Mouse (Mus musculus) embryonic facial prominence, embryonic 14.5 days (tissue): ENCODE data around the gene Gabpb2. TPM values are rescaled to one million over a fixed set of nuclear protein-coding genes. Genes with fewer than 3 reads are reported as not detected.

Experiments
- ATAC-seq: fragments of 200-750 bp; cut with Nextera tagmentation; 2 replicates; pipeline ENCODE4 v1.8.0; 2017; ENCODE audit warnings: low read depth, moderate number of reproducible peaks, moderate TSS enrichment
- DNase-seq: peaks from one replicate; pipeline ENCODE4 v3.0.0-alpha.2; 2015; ENCODE audit warnings: low spot score
- H3K27ac ChIP-seq: fragments of 300-500 bp; sonication (generic); replicated peaks from 2 replicates; pipeline ENCODE4 v1.5.1; 2014; ENCODE audit warnings: low read depth, mild to moderate bottlenecking, low read length, moderate library complexity
- H3K27me3 ChIP-seq: fragments of 300-500 bp; sonication (generic); replicated peaks from 2 replicates; pipeline ENCODE4 v1.6.1; 2014; ENCODE audit warnings: low read length; ENCODE audit not compliant: control insufficient read depth, insufficient read depth
- H3K36me3 ChIP-seq: fragments of 300-500 bp; sonication (generic); 2 replicates; pipeline ENCODE4 v1.6.1; 2014; ENCODE audit warnings: low read length, mixed read lengths; ENCODE audit not compliant: control insufficient read depth, insufficient read depth
- H3K4me1 ChIP-seq: fragments of 300-500 bp; sonication (generic); 2 replicates; pipeline ENCODE4 v1.6.1; 2014; ENCODE audit warnings: antibody characterized with exemption, low read length; ENCODE audit not compliant: control insufficient read depth, insufficient read depth
- H3K4me2 ChIP-seq: fragments of 300-500 bp; sonication (generic); 2 replicates; pipeline ENCODE4 v1.6.1; 2014; ENCODE audit warnings: low read depth, mild to moderate bottlenecking, low read length, moderate library complexity, mixed read lengths
- H3K4me3 ChIP-seq: fragments of 300-500 bp; sonication (generic); 2 replicates; pipeline ENCODE4 v1.5.1; 2014; ENCODE audit warnings: low read depth, mild to moderate bottlenecking, low read length
- H3K9ac ChIP-seq: fragments of 300-500 bp; sonication (generic); 2 replicates; pipeline ENCODE4 v1.6.1; 2014; ENCODE audit warnings: low read depth, mild to moderate bottlenecking, low read length, moderate library complexity, mixed read lengths
- H3K9me3 ChIP-seq: fragments of 300-500 bp; sonication (generic); 2 replicates; pipeline ENCODE4 v1.6.1; 2016; ENCODE audit warnings: low read length; ENCODE audit not compliant: control insufficient read depth
- WGBS: fragments of 180-500 bp; shearing (Covaris S2); extraction: QIAGEN DNeasy Blood & Tissue Kit; methylation state at CpG from one replicate; pipeline ENCODE4 v1.1.7; 2014; 5-methylcytosine and 5-hydroxymethylcytosine counted together
- polyA plus RNA-seq: library from polyadenylated mRNA; unstranded; fragments of >200 nt; fragmentation: Nextera tagmentation; extraction: Ambion mirVana; gene quantifications from 2 replicates; pipeline ENCODE4 v1.2.1, GENCODE M21; 2014

Gene Gabpb2
- polyA plus RNA-seq, 1 experiment from 2014 or later: 7.8 TPM

GRCm38 (mm10) chr3:95173256-95173949, 44.3 kb downstream of the Gabpb2 start:
- H3K9ac ChIP-seq: peak overlapping the region; percentile 53
- H3K27ac ChIP-seq: no peak overlapping the region
- H3K4me1 ChIP-seq: peaks cover 13% of the 10 kb centered on the region
- peaks cover 43% of the 10 kb centered on the region for H3K27me3 ChIP-seq
- no peaks in the 10 kb centered on the region for H3K9me3 ChIP-seq
- DNase-seq (peak; percentile 41), ATAC-seq (peak; percentile 48)
- peaks cover 51% of the 10 kb centered on the region for H3K36me3 ChIP-seq
- peak overlapping the region; percentile 27 for H3K4me3 ChIP-seq
- 15% methylated on average over 51 of the region's 58 CpGs for WGBS
- H3K4me2 ChIP-seq: peak overlapping the region; percentile 43

GRCm38 (mm10) chr3:95172526-95173255, 45.0 kb downstream of the Gabpb2 start:
- ATAC-seq: 0 out of 2 replicates have a peak, but pooled peaks have one; percentile 3
- Histone ChIP-seq H3K36me3 (peaks cover 58% of the 10 kb centered on the region), H3K27ac (no peak overlapping the region), H3K9ac (peak overlapping the region; percentile 53), H3K4me3 (peak overlapping the region; percentile 27; the same call in 1 of the 2 replicates), H3K27me3 (peaks cover 43% of the 10 kb centered on the region), H3K4me1 (peaks cover 13% of the 10 kb centered on the region), H3K9me3 (no peaks in the 10 kb centered on the region), H3K4me2 (peak overlapping the region; percentile 43)
- no peak for DNase-seq
- WGBS: 24% methylated on average over 34 of the region's 84 CpGs

- peaks cover 73% of the 10 kb centered on the region for H3K36me3 ChIP-seq
- no peaks in the 10 kb centered on the region for H3K9me3 ChIP-seq
- DNase-seq: no peak
- no peak for ATAC-seq
- WGBS: 68% methylated on average over 6 of the region's 6 CpGs
- H3K4me1 ChIP-seq: peaks cover 13% of the 10 kb centered on the region
- H3K4me3 ChIP-seq: no peak overlapping the region
- H3K9ac ChIP-seq: no peak overlapping the region
- no peak overlapping the region for H3K27ac ChIP-seq
- H3K4me2 ChIP-seq: no peak overlapping the region
- peaks cover 43% of the 10 kb centered on the region for H3K27me3 ChIP-seq
Measured at GRCm38 (mm10) chr3:95171105-95171504, 46.6 kb downstream of the Gabpb2 start.

- Histone ChIP-seq H3K27me3 (peaks cover 43% of the 10 kb centered on the region), H3K9ac (no peak overlapping the region), H3K27ac (no peak overlapping the region), H3K4me2 (no peak overlapping the region), H3K9me3 (no peaks in the 10 kb centered on the region), H3K4me1 (peaks cover 13% of the 10 kb centered on the region), H3K4me3 (no peak overlapping the region), H3K36me3 (peaks cover 81% of the 10 kb centered on the region)
- no peak for DNase-seq
- 92% methylated on average over 9 of the region's 10 CpGs for WGBS
- ATAC-seq: no peak
Measured at GRCm38 (mm10) chr3:95169996-95170395, 47.7 kb downstream of the Gabpb2 start.

- WGBS: 80% methylated on average over 5 of the region's 5 CpGs
- Histone ChIP-seq H3K9me3 (no peaks in the 10 kb centered on the region), H3K4me1 (peaks cover 21% of the 10 kb centered on the region)
Measured at GRCm38 (mm10) chr3:95164840-95165239, 52.9 kb downstream of the Gabpb2 start.

GRCm38 (mm10) chr3:95164256-95164550, 53.5 kb downstream of the Gabpb2 start:
- no peak overlapping the region for H3K4me3 ChIP-seq
- peaks cover 46% of the 10 kb centered on the region for H3K36me3 ChIP-seq
- H3K9ac ChIP-seq: no peak overlapping the region
- H3K4me2 ChIP-seq: peak overlapping the region; percentile 15; the same call in 1 of the 2 replicates
- no peak for ATAC-seq
- peaks cover 21% of the 10 kb centered on the region for H3K4me1 ChIP-seq
- H3K9me3 ChIP-seq: no peaks in the 10 kb centered on the region
- 70% methylated on average over 3 of the region's 5 CpGs for WGBS
- DNase-seq: no peak
- no peak overlapping the region for H3K27ac ChIP-seq
- no peaks in the 10 kb centered on the region for H3K27me3 ChIP-seq

More at GRCm38 (mm10) chr3:95164840-95165239, 52.9 kb downstream of the Gabpb2 start:
- Histone ChIP-seq H3K4me2 (no peak overlapping the region), H3K9ac (no peak overlapping the region), H3K27ac (no peak overlapping the region), H3K27me3 (no peaks in the 10 kb centered on the region; the same call in 1 of the 2 replicates), H3K4me3 (no peak overlapping the region), H3K36me3 (peaks cover 53% of the 10 kb centered on the region)
- ATAC-seq (no peak), DNase-seq (no peak)

- DNase-seq (peak; percentile 58), ATAC-seq (no peak)
- Histone ChIP-seq H3K9me3 (no peaks in the 10 kb centered on the region), H3K36me3 (peaks cover 41% of the 10 kb centered on the region), H3K4me2 (peak overlapping the region; percentile 84), H3K27me3 (no peaks in the 10 kb centered on the region), H3K4me3 (no peak overlapping the region), H3K9ac (peak overlapping the region; percentile 25; the same call in 1 of the 2 replicates), H3K27ac (peak overlapping the region; percentile 13; the same call in 1 of the 2 replicates), H3K4me1 (peaks cover 21% of the 10 kb centered on the region)
- 51% methylated on average over 11 of the region's 11 CpGs for WGBS
Measured at GRCm38 (mm10) chr3:95163419-95164255, 54.1 kb downstream of the Gabpb2 start.

- peaks cover 27% of the 10 kb centered on the region for H3K36me3 ChIP-seq
- H3K9ac ChIP-seq: peak overlapping the region; percentile 70
- H3K4me1 ChIP-seq: peaks cover 21% of the 10 kb centered on the region
- H3K9me3 ChIP-seq: no peaks in the 10 kb centered on the region
- peak overlapping the region; percentile 84 for H3K4me2 ChIP-seq
- H3K27ac ChIP-seq: 0 out of 2 replicates have a peak overlapping the region, but pooled peaks have one; percentile 4
- DNase-seq (no peak), ATAC-seq (no peak)
- WGBS: 41% methylated on average over 2 of the region's 2 CpGs
- H3K4me3 ChIP-seq: peak overlapping the region; percentile 63
- H3K27me3 ChIP-seq: no peaks in the 10 kb centered on the region
Measured at GRCm38 (mm10) chr3:95162345-95162628, 55.4 kb downstream of the Gabpb2 start.
